Mouse (Mus musculus): ENCODE measurements around the gene Arhgap4. TPM values are rescaled to one million over a fixed set of nuclear protein-coding genes. Genes with fewer than 3 reads are reported as not detected.
A peak's percentile ranks its signal among the peaks of the same experiment; 100 is the strongest.

The Arhgap4 gene
- total and polyA plus RNA-seq, 2 experiments = 3.6 to 8.6 TPM

- Histone ChIP-seq H3K36me3 (ENCODE audit: control insufficient read depth, insufficient read depth, low read length) (no peaks in the 10 kb centered on the region), H3K27me3 (ENCODE audit: control insufficient read depth, insufficient read depth, low read length) (no peaks in the 10 kb centered on the region), H3K27ac (replicated peaks; ENCODE audit: insufficient read depth, low read depth, low read length) (peak within 1 kb of the TSS; percentile 96), H3K4me1 (ENCODE audit: control insufficient read depth, insufficient read depth, low read length) (peaks cover 6% of the 10 kb centered on the region), H3K79me2 (ENCODE audit: control insufficient read depth, insufficient read depth, low read length) (peaks cover 2% of the 10 kb centered on the region; the same call in 1 of the 2 replicates), H3K4me3 (ENCODE audit: insufficient read depth, low read depth, low read length) (peak within 1 kb of the TSS; percentile 88), H3K9ac (ENCODE audit: low read depth, low read length) (peak within 1 kb of the TSS; percentile 92)
- WGBS = under 1% methylated on average over 57 of the region's 58 CpGs
- no peak for TF ChIP-seq CTCF (IDR thresholded peaks at IDR 0.05; ENCODE audit: low read depth, low read length)
- DNase-seq (ENCODE audit: extremely low read depth, low read depth, low spot score) = peak; percentile 73
These were observed 44.8 kb upstream of the Arhgap4 start, which contains the start of gene Hcfc1 for GRCm38 (mm10) chrX:73966248-73967176. Hcfc1 (minus strand) TSS chrX:73966357.

GRCm38 (mm10) chrX:73965307-73965706, 43.6 kb upstream of the Arhgap4 start:
- H3K4me1 ChIP-seq (ENCODE audit: control insufficient read depth, insufficient read depth, low read length) = peaks cover 6% of the 10 kb centered on the region
- H3K4me3 ChIP-seq (ENCODE audit: insufficient read depth, low read depth, low read length) = peak overlapping the region; percentile 88
- peak overlapping the region; percentile 92; the same call in 1 of the 2 replicates for H3K9ac ChIP-seq (ENCODE audit: low read depth, low read length)
- TF ChIP-seq CTCF (IDR thresholded peaks at IDR 0.05; ENCODE audit: low read depth, low read length) = no peak
- no peak for TF ChIP-seq POLR2A (IDR thresholded peaks at IDR 0.05; ENCODE audit: extremely low read depth, insufficient read depth, low read length)
- peak overlapping the region; percentile 96 for H3K27ac ChIP-seq (replicated peaks; ENCODE audit: insufficient read depth, low read depth, low read length)
- DNase-seq (ENCODE audit: extremely low read depth, low read depth, low spot score) = peak; percentile 21
- WGBS = under 1% methylated on average over 20 of the region's 20 CpGs
- H3K27me3 ChIP-seq (ENCODE audit: control insufficient read depth, insufficient read depth, low read length) = no peaks in the 10 kb centered on the region
- peaks cover 2% of the 10 kb centered on the region; the same call in 1 of the 2 replicates for H3K79me2 ChIP-seq (ENCODE audit: control insufficient read depth, insufficient read depth, low read length)
- no peaks in the 10 kb centered on the region for H3K36me3 ChIP-seq (ENCODE audit: control insufficient read depth, insufficient read depth, low read length)

- Histone ChIP-seq H3K27me3 (ENCODE audit: control insufficient read depth, insufficient read depth, low read length) (no peaks in the 10 kb centered on the region), H3K4me3 (ENCODE audit: insufficient read depth, low read depth, low read length) (no peak overlapping the region), H3K4me1 (ENCODE audit: control insufficient read depth, insufficient read depth, low read length) (peaks cover 6% of the 10 kb centered on the region), H3K36me3 (ENCODE audit: control insufficient read depth, insufficient read depth, low read length) (peaks cover 3% of the 10 kb centered on the region; the same call in 1 of the 2 replicates), H3K9ac (ENCODE audit: low read depth, low read length) (no peak overlapping the region; the same call in 1 of the 2 replicates), H3K27ac (replicated peaks; ENCODE audit: insufficient read depth, low read depth, low read length) (no peak overlapping the region), H3K79me2 (ENCODE audit: control insufficient read depth, insufficient read depth, low read length) (peaks cover 2% of the 10 kb centered on the region; the same call in 1 of the 2 replicates)
- DNase-seq (ENCODE audit: extremely low read depth, low read depth, low spot score) = no peak
- TF ChIP-seq POLR2A (IDR thresholded peaks at IDR 0.05; ENCODE audit: extremely low read depth, insufficient read depth, low read length) (no peak), CTCF (IDR thresholded peaks at IDR 0.05; ENCODE audit: low read depth, low read length) (no peak)
- 0% methylated on average over 3 of the region's 3 CpGs for WGBS
These were observed 42.7 kb upstream of the Arhgap4 start for GRCm38 (mm10) chrX:73964363-73964762.

- H3K36me3 ChIP-seq (ENCODE audit: control insufficient read depth, insufficient read depth, low read length) = peaks cover 57% of the 10 kb centered on the region
- no peak overlapping the region for H3K9ac ChIP-seq (ENCODE audit: low read depth, low read length)
- WGBS = 98% methylated on average over 6 of the region's 6 CpGs
- TF ChIP-seq POLR2A (IDR thresholded peaks at IDR 0.05; ENCODE audit: extremely low read depth, insufficient read depth, low read length) (no peak), CTCF (IDR thresholded peaks at IDR 0.05; ENCODE audit: low read depth, low read length) (no peak)
- no peaks in the 10 kb centered on the region for H3K27me3 ChIP-seq (ENCODE audit: control insufficient read depth, insufficient read depth, low read length)
- no peak overlapping the region for H3K27ac ChIP-seq (replicated peaks; ENCODE audit: insufficient read depth, low read depth, low read length)
- no peak overlapping the region for H3K4me3 ChIP-seq (ENCODE audit: insufficient read depth, low read depth, low read length)
- H3K79me2 ChIP-seq (ENCODE audit: control insufficient read depth, insufficient read depth, low read length) = no peaks in the 10 kb centered on the region
- no peaks in the 10 kb centered on the region for H3K4me1 ChIP-seq (ENCODE audit: control insufficient read depth, insufficient read depth, low read length)
- no peak for DNase-seq (ENCODE audit: extremely low read depth, low read depth, low spot score)
These were observed 33.3 kb upstream of the Arhgap4 start for GRCm38 (mm10) chrX:73954988-73955387.

GRCm38 (mm10) chrX:73952603-73953002, 30.9 kb upstream of the Arhgap4 start:
- 89% methylated on average over 5 of the region's 5 CpGs for WGBS
- H3K4me3 ChIP-seq (ENCODE audit: insufficient read depth, low read depth, low read length) = no peak overlapping the region
- H3K79me2 ChIP-seq (ENCODE audit: control insufficient read depth, insufficient read depth, low read length) = no peaks in the 10 kb centered on the region
- H3K27me3 ChIP-seq (ENCODE audit: control insufficient read depth, insufficient read depth, low read length) = no peaks in the 10 kb centered on the region
- no peak overlapping the region for H3K9ac ChIP-seq (ENCODE audit: low read depth, low read length)
- TF ChIP-seq POLR2A (IDR thresholded peaks at IDR 0.05; ENCODE audit: extremely low read depth, insufficient read depth, low read length) (no peak), CTCF (IDR thresholded peaks at IDR 0.05; ENCODE audit: low read depth, low read length) (no peak)
- H3K27ac ChIP-seq (replicated peaks; ENCODE audit: insufficient read depth, low read depth, low read length) = no peak overlapping the region
- no peaks in the 10 kb centered on the region for H3K4me1 ChIP-seq (ENCODE audit: control insufficient read depth, insufficient read depth, low read length)
- H3K36me3 ChIP-seq (ENCODE audit: control insufficient read depth, insufficient read depth, low read length) = peaks cover 51% of the 10 kb centered on the region
- no peak for DNase-seq (ENCODE audit: extremely low read depth, low read depth, low spot score)

GRCm38 (mm10) chrX:73949341-73949740, 27.7 kb upstream of the Arhgap4 start:
- H3K4me3 ChIP-seq (ENCODE audit: insufficient read depth, low read depth, low read length) = no peak overlapping the region
- WGBS = 94% methylated on average over 7 of the region's 10 CpGs
- no peaks in the 10 kb centered on the region for H3K27me3 ChIP-seq (ENCODE audit: control insufficient read depth, insufficient read depth, low read length)
- H3K9ac ChIP-seq (ENCODE audit: low read depth, low read length) = no peak overlapping the region
- peaks cover 54% of the 10 kb centered on the region for H3K36me3 ChIP-seq (ENCODE audit: control insufficient read depth, insufficient read depth, low read length)
- no peak overlapping the region for H3K27ac ChIP-seq (replicated peaks; ENCODE audit: insufficient read depth, low read depth, low read length)
- DNase-seq (ENCODE audit: extremely low read depth, low read depth, low spot score) = no peak
- H3K79me2 ChIP-seq (ENCODE audit: control insufficient read depth, insufficient read depth, low read length) = no peaks in the 10 kb centered on the region
- TF ChIP-seq CTCF (IDR thresholded peaks at IDR 0.05; ENCODE audit: low read depth, low read length) (no peak), POLR2A (IDR thresholded peaks at IDR 0.05; ENCODE audit: extremely low read depth, insufficient read depth, low read length) (no peak)
- no peaks in the 10 kb centered on the region for H3K4me1 ChIP-seq (ENCODE audit: control insufficient read depth, insufficient read depth, low read length)
